Mouse (Mus musculus): Measurements from ENCODE around the gene Nav3.

DNA sequence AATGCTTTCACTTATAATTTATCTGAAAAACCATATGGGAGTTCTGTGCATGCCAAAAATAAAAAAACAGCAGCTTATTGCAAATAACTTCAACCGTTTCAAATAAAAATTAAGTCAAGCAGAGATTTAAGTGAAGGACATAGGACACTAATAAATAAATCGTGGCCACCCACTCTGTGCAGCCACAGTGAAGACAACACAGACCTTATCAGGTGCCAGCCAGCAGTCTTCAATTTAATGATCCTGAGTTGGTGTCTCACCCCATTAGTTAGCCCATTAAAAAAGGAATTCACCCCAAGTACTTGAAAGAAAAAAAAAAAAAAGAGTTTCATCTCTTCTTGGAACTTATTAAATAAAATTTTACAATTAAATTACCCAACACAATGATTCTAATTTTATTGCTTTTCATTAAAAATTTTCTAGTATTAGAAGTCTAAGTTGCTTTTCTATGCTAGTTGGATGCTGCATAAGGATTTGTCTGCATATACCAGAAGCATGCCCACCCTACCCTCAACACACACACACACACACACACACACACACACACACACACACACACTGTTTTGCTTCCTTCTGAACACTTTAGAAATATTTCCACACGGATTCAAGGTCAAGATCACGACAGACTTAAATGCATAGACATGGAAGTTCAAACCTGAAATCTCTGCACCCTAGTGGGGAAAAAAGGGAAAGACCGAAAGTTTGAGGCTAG is 649.1 kb downstream of the Nav3 start:
- TF ChIP-seq CTCF (IDR thresholded peaks at IDR 0.05; ENCODE audit: low read depth, low read length) (no peak), POLR2A (IDR thresholded peaks at IDR 0.05; ENCODE audit: borderline replicate concordance, low read depth, low read length) (no peak)
